Mouse (Mus musculus) neutrophil, adult 83 days (primary cell): Measurements from ENCODE around the gene Atp6v1a. TPM values are rescaled to one million over a fixed set of nuclear protein-coding genes. Genes with fewer than 3 reads are reported as not detected.

Experiments used
- total RNA-seq, 2 experiments: library from RNA; stranded (reverse); gene quantifications; one replicate each; pipeline ENCODE4 v1.2.4; 2023

Atp6v1a gene
- 100 to 1,000 TPM in 1 of 2 experiments, 10 to 100 TPM in 1; 81.0 to 102 TPM for total RNA-seq

GRCm38 (mm10) chr16:44139536-44140185 lies at the start of gene Atp6v1a, which contains the start of gene Naa50:
Atp6v1a (minus strand) TSS chr16:44139705.
Naa50 (plus strand) TSS chr16:44139830.

GRCm38 (mm10) chr16:44173155-44173941 lies 33.8 kb upstream of the Atp6v1a start, which contains the start of gene Usf3:
Usf3 (plus strand) TSS chr16:44173246.

GRCm38 (mm10) chr16:44063025-44063894 lies 76.2 kb downstream of the Atp6v1a start, which contains the start of gene Gramd1c:
Gramd1c (minus strand) TSS chr16:44063345.

Other genes starting within 250 kb of the Atp6v1a start
- 1 to 10 TPM; 2.3 to 4.0 TPM for gene Ccdc191, start 249.9 kb downstream of the Atp6v1a start, total RNA-seq
- 1 to 10 TPM; 7.8 to 9.0 TPM for gene Qtrt2, start 212.9 kb downstream of the Atp6v1a start, total RNA-seq
- 1 to 10 TPM in 1 of 2 experiments, under 1 TPM in 1; 0.94 to 1.4 TPM for gene Zdhhc23, start 159.9 kb downstream of the Atp6v1a start, total RNA-seq
- gene Gramd1c, start 76.4 kb downstream of the Atp6v1a start, total RNA-seq, result under 1 TPM; 0.33 to 0.35 TPM
- 10 to 100 TPM; 31.6 to 39.9 TPM for gene Naa50, start 125 bp upstream of the Atp6v1a start, total RNA-seq
- 10 to 100 TPM; 28.0 to 29.2 TPM for gene Usf3, start 33.5 kb upstream of the Atp6v1a start, total RNA-seq
- gene Sidt1, start 193.5 kb upstream of the Atp6v1a start, total RNA-seq, result under 1 TPM in 1 of 2 experiments, not detected in 1; 0.15 TPM
- gene Spice1, start 207.4 kb upstream of the Atp6v1a start, total RNA-seq, result 1 to 10 TPM; 8.7 to 9.2 TPM